ENCODE assay signal across 30 mouse cellular contexts in genomic region chr9:103823491-103823890, GRCm38 (mm10).
DNase-seq lines count a peak whose midpoint lies in the region; ATAC-seq lines count a peak whose summit lies in the region.
"Had no signal": no experiment of that assay in that cellular context is flagged by ENCODE, and none has a peak within 500 bp of the region (broad histone marks: within the 10 kb centered on the region; RNA-seq: fewer than 3 reads in every experiment).

No protein-coding gene starts in this region.

- H3K9ac ChIP-seq in liver, embryonic 12.5 days, result no peak overlapping the region
- H3K9ac ChIP-seq: embryonic facial prominence, embryonic 15.5 days; forebrain, embryonic 13.5 days; heart, embryonic 12.5 days; hindbrain, embryonic 15.5 days; limb, embryonic 13.5 days; liver, postnatal 0 days; midbrain, embryonic 12.5 days; neural tube, embryonic 13.5 days had no signal

- no peak overlapping the region for H3K4me2 ChIP-seq in liver, embryonic 12.5 days
- H3K4me2 ChIP-seq: embryonic facial prominence, embryonic 15.5 days; forebrain, embryonic 13.5 days; heart, embryonic 12.5 days; hindbrain, embryonic 15.5 days; limb, embryonic 13.5 days; liver, embryonic 11.5 days; midbrain, embryonic 12.5 days; neural tube, embryonic 13.5 days had no signal

- ATAC-seq in liver, embryonic 12.5 days, result no peak
- ATAC-seq: forebrain, embryonic 13.5 days; inflammation-experienced regulatory T-cells, adult 6 months; liver, postnatal 0 days; lung, postnatal 0 days had no signal

- WGBS in liver, embryonic 12.5 days (ENCODE audit: insufficient replicate concordance), result 45% methylated on average over 3 of the region's 3 CpGs

- intact Hi-C loops in left cerebral cortex, postnatal 4 days (cut with DNase I), result no loop called here

- no peak overlapping the region for H3K4me3 ChIP-seq in liver, embryonic 12.5 days
- H3K4me3 ChIP-seq: embryonic facial prominence, embryonic 10.5 days; embryonic facial prominence, embryonic 15.5 days; forebrain, embryonic 13.5 days; heart, adult 2 months; heart, embryonic 12.5 days; hindbrain, embryonic 15.5 days; limb, embryonic 13.5 days; megakaryocyte, embryonic 14.5 days; midbrain, embryonic 12.5 days; myocyte; neural tube, embryonic 13.5 days had no signal

- peak; percentile 17 for DNase-seq in left cerebral cortex, postnatal 4 days
- DNase-seq in left cerebral cortex, adult 8-10 months (ENCODE audit: low spot score in 2 of 2), result no peak
- peak; percentile 22 to 31 for DNase-seq in cerebellum, adult 18-20 months
- DNase-seq in cerebellum, adult 9-11 months, result peak; percentile 39
- DNase-seq in neural tube, embryonic 10.5 days (ENCODE audit: extremely low spot score, low spot score), result no peak
- no peak for DNase-seq in retina, postnatal 1 day
- DNase-seq: adrenal gland, adult 2 months; B cell, adult 2 months; gastrocnemius, postnatal 25 days; heart, adult 2 months; kidney, adult 11 months; kidney, postnatal 14 days; layer of hippocampus, adult 9-11 months; liver, postnatal 0 days; lung, postnatal 4 days; thymus, postnatal 14 days had no signal

- no peaks in the 10 kb centered on the region for H3K36me3 ChIP-seq in liver, embryonic 12.5 days
- H3K36me3 ChIP-seq: embryonic facial prominence, embryonic 10.5 days; embryonic facial prominence, embryonic 15.5 days; heart, embryonic 12.5 days; hindbrain, embryonic 15.5 days; limb, embryonic 13.5 days; midbrain, embryonic 12.5 days; neural tube, embryonic 13.5 days had no signal

- no peaks in the 10 kb centered on the region for H3K27me3 ChIP-seq in liver, embryonic 12.5 days (replicated peaks)
- H3K27me3 ChIP-seq: embryonic facial prominence, embryonic 15.5 days; forebrain, embryonic 13.5 days; heart, embryonic 12.5 days; hindbrain, embryonic 15.5 days; limb, embryonic 13.5 days; megakaryocyte, embryonic 14.5 days; midbrain, embryonic 12.5 days; neural tube, embryonic 13.5 days had no signal

- H3K9me3 ChIP-seq in liver, embryonic 12.5 days (replicated peaks), result no peaks in the 10 kb centered on the region
- H3K9me3 ChIP-seq: embryonic facial prominence, embryonic 10.5 days; embryonic facial prominence, embryonic 15.5 days; forebrain, embryonic 13.5 days; heart, embryonic 12.5 days; hindbrain, embryonic 15.5 days; limb, embryonic 13.5 days; midbrain, embryonic 12.5 days; neural tube, embryonic 13.5 days had no signal

- H3K27ac ChIP-seq in liver, embryonic 12.5 days, result no peak overlapping the region
- H3K27ac ChIP-seq: embryonic facial prominence, embryonic 10.5 days; embryonic facial prominence, embryonic 15.5 days; forebrain, embryonic 13.5 days; heart, adult 2 months; hindbrain, embryonic 15.5 days; limb, embryonic 13.5 days; midbrain, embryonic 12.5 days; neural tube, embryonic 13.5 days had no signal

- no peaks in the 10 kb centered on the region for H3K4me1 ChIP-seq in liver, embryonic 12.5 days
- H3K4me1 ChIP-seq: embryonic facial prominence, embryonic 10.5 days; embryonic facial prominence, embryonic 15.5 days; forebrain, embryonic 13.5 days; heart, embryonic 12.5 days; hindbrain, embryonic 15.5 days; limb, embryonic 13.5 days; megakaryocyte, embryonic 14.5 days; midbrain, embryonic 12.5 days; neural tube, embryonic 13.5 days had no signal

Comparison
In these comparisons a context has a peak if more than half of its experiments do, and no peak if none do; other contexts are left out.
1. DNase-seq: peak in left cerebral cortex, postnatal 4 days (single experiment), cerebellum, adult 18-20 months (2 of 2) and cerebellum, adult 9-11 months (single experiment); none in left cerebral cortex, adult 8-10 months (0 of 2), neural tube, embryonic 10.5 days (single experiment) and retina, postnatal 1 day (single experiment).